Mouse (Mus musculus) cortical plate, adult 2 months (tissue): Measurements from ENCODE around the gene Fgfr2.

ENCODE experiments used
- CTCF ChIP-seq: fragments of 200-500 bp; IDR thresholded peaks from 2 replicates; pipeline ENCODE4 v1.5.1; 2011; ENCODE audit warnings: mild to moderate bottlenecking, control low read depth, low read length; ENCODE audit not compliant: insufficient read depth; ENCODE audit errors: extremely low read depth
- POLR2A ChIP-seq: fragments of 200-500 bp; IDR thresholded peaks from 2 replicates; pipeline ENCODE4 v1.6.1; 2011; ENCODE audit warnings: mild to moderate bottlenecking, low read length, control low read depth; ENCODE audit not compliant: insufficient read depth; ENCODE audit errors: extremely low read depth

- TF ChIP-seq POLR2A (no peak), CTCF (no peak)
Observed at GRCm38 (mm10) chr7:132804461-132804860, 318.7 kb downstream of the Fgfr2 start.
